Mouse (Mus musculus): ENCODE data around the gene Tuba1b.

- no peak for TF ChIP-seq EP300 (IDR thresholded peaks at IDR 0.05; ENCODE audit: low read depth)
- no peak for TF ChIP-seq CTCF (IDR thresholded peaks at IDR 0.05; ENCODE audit: low read depth)
Observed at GRCm38 (mm10) chr15:98881656-98882008, 52.7 kb downstream of the Tuba1b start.
